ENCODE assay signal across 20 mouse cellular contexts in the genomic region with DNA sequence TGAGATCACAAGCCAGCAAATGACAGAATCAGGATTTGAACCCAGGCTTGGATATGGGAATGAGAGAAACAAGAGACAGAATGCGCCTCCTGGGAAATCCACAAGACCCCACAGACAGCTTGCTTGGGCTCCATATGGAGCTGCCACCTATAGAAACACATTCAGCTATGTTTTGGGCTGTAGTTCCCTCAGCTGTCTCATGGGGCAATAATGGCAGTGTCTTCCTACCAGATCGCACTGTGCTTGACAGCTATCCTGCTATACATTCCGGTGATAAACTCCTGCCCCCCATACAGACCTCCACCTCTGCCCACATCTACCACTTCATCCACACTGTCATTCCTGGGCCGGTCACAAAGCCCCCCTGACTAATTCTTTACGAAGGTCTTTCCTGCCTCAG. TPM values are rescaled to one million over a fixed set of nuclear protein-coding genes. Genes with fewer than 3 reads are reported as not detected.
DNase-seq lines count a peak whose midpoint lies in the region; ATAC-seq and TF ChIP-seq lines count a peak whose summit lies in the region.
"Had no signal": no experiment of that assay in that cellular context is flagged by ENCODE, and none has a peak within 500 bp of the region (broad histone marks: within the 10 kb centered on the region; RNA-seq: fewer than 3 reads in every experiment).

No protein-coding gene starts in this region.

- no peak overlapping the region for H3K27ac ChIP-seq in cerebellum, adult 2 months (ENCODE audit: insufficient read depth, low read length)
- peak overlapping the region; percentile 64 for H3K27ac ChIP-seq in kidney, embryonic 16.5 days (ENCODE audit: low read length)
- H3K27ac ChIP-seq in kidney, embryonic 14.5 days (ENCODE audit: low read depth, low read length), result no peak overlapping the region
- no peak overlapping the region for H3K27ac ChIP-seq in midbrain, embryonic 14.5 days (replicated peaks; ENCODE audit: low read depth, low read length)
- no peak overlapping the region for H3K27ac ChIP-seq in midbrain, embryonic 15.5 days
- H3K27ac ChIP-seq in stomach, embryonic 16.5 days (ENCODE audit: low read length), result 0 out of 2 replicates have a peak overlapping the region, but pooled peaks have one; percentile 51
- H3K27ac ChIP-seq: forebrain, embryonic 15.5 days; heart, embryonic 15.5 days; liver, embryonic 15.5 days had no signal

- 0 out of 2 replicates have a peak, but pooled peaks have one; percentile 6 for TF ChIP-seq CTCF in cerebellum, adult 2 months (IDR thresholded peaks at IDR 0.05; ENCODE audit: borderline replicate concordance, insufficient read depth, low read depth, low read length)

- H3K4me3 ChIP-seq in cerebellum, adult 2 months (replicated peaks; ENCODE audit: insufficient read depth, low read depth, low read length), result no peak overlapping the region
- H3K4me3 ChIP-seq in kidney, embryonic 16.5 days (ENCODE audit: low read length), result no peak overlapping the region
- no peak overlapping the region for H3K4me3 ChIP-seq in kidney, embryonic 14.5 days (ENCODE audit: low read length)
- H3K4me3 ChIP-seq in midbrain, embryonic 14.5 days (replicated peaks; ENCODE audit: low read depth, low read length), result no peak overlapping the region
- no peak overlapping the region for H3K4me3 ChIP-seq in midbrain, embryonic 15.5 days
- H3K4me3 ChIP-seq in stomach, embryonic 16.5 days (replicated peaks; ENCODE audit: low read length), result no peak overlapping the region
- H3K4me3 ChIP-seq: erythroblast, embryonic 14.5 days; forebrain, embryonic 15.5 days; heart, embryonic 15.5 days; liver, embryonic 15.5 days; myocyte had no signal

- no peak for TF ChIP-seq POLR2A in cerebellum, adult 2 months (IDR thresholded peaks at IDR 0.05; ENCODE audit: borderline replicate concordance, insufficient read depth, low read length)

- H3K9me3 ChIP-seq in kidney, embryonic 16.5 days (ENCODE audit: low read length), result no peaks in the 10 kb centered on the region
- H3K9me3 ChIP-seq in kidney, embryonic 14.5 days (ENCODE audit: control insufficient read depth, low read length), result no peaks in the 10 kb centered on the region
- no peaks in the 10 kb centered on the region for H3K9me3 ChIP-seq in midbrain, embryonic 14.5 days (ENCODE audit: control insufficient read depth, low read length)
- H3K9me3 ChIP-seq in midbrain, embryonic 15.5 days, result no peaks in the 10 kb centered on the region
- H3K9me3 ChIP-seq in stomach, embryonic 16.5 days (replicated peaks; ENCODE audit: control insufficient read depth, low read length), result no peaks in the 10 kb centered on the region
- H3K9me3 ChIP-seq: forebrain, embryonic 15.5 days; heart, embryonic 15.5 days; liver, embryonic 15.5 days; midbrain, embryonic 10.5 days had no signal

- peaks cover 33% of the 10 kb centered on the region for H3K4me1 ChIP-seq in cerebellum, adult 2 months (ENCODE audit: control insufficient read depth, insufficient read depth, low read length)
- peaks cover 78% of the 10 kb centered on the region for H3K4me1 ChIP-seq in kidney, embryonic 16.5 days (ENCODE audit: insufficient read depth, low read length)
- peaks cover 48% of the 10 kb centered on the region for H3K4me1 ChIP-seq in kidney, embryonic 14.5 days (ENCODE audit: control insufficient read depth, insufficient read depth, low read length)
- peaks cover 45% of the 10 kb centered on the region for H3K4me1 ChIP-seq in midbrain, embryonic 14.5 days (ENCODE audit: control insufficient read depth, insufficient read depth, low read length)
- H3K4me1 ChIP-seq in midbrain, embryonic 15.5 days, result peaks cover 58% of the 10 kb centered on the region
- peaks cover 71% of the 10 kb centered on the region for H3K4me1 ChIP-seq in stomach, embryonic 16.5 days (ENCODE audit: control insufficient read depth, insufficient read depth, low read length)

- peaks cover 6% of the 10 kb centered on the region for H3K36me3 ChIP-seq in kidney, embryonic 16.5 days (ENCODE audit: insufficient read depth, low read length)
- H3K36me3 ChIP-seq in kidney, embryonic 14.5 days (ENCODE audit: control insufficient read depth, insufficient read depth, low read length), result peaks cover 1% of the 10 kb centered on the region; the same call in 1 of the 2 replicates
- no peaks in the 10 kb centered on the region for H3K36me3 ChIP-seq in midbrain, embryonic 14.5 days (ENCODE audit: control insufficient read depth, insufficient read depth, low read length)
- H3K36me3 ChIP-seq in midbrain, embryonic 15.5 days (replicated peaks), result no peaks in the 10 kb centered on the region
- H3K36me3 ChIP-seq in stomach, embryonic 16.5 days (ENCODE audit: control insufficient read depth, insufficient read depth, low read length), result peaks cover 2% of the 10 kb centered on the region; the same call in 1 of the 2 replicates
- H3K36me3 ChIP-seq: forebrain, embryonic 15.5 days; heart, embryonic 15.5 days had no signal

- no peak overlapping the region for H3K4me2 ChIP-seq in kidney, embryonic 16.5 days (replicated peaks; ENCODE audit: low read depth, low read length)
- no peak overlapping the region for H3K4me2 ChIP-seq in kidney, embryonic 14.5 days (replicated peaks; ENCODE audit: low read depth, low read length)
- no peak overlapping the region for H3K4me2 ChIP-seq in midbrain, embryonic 14.5 days (ENCODE audit: low read length)
- no peak overlapping the region for H3K4me2 ChIP-seq in midbrain, embryonic 15.5 days
- H3K4me2 ChIP-seq in stomach, embryonic 16.5 days (ENCODE audit: low read depth, low read length), result no peak overlapping the region
- H3K4me2 ChIP-seq: forebrain, embryonic 15.5 days; heart, embryonic 15.5 days had no signal

- ATAC-seq in kidney, embryonic 16.5 days (ENCODE audit: low FRiP score, low TSS enrichment), result no peak
- no peak for ATAC-seq in kidney, embryonic 14.5 days (ENCODE audit: low FRiP score, low TSS enrichment)
- no peak for ATAC-seq in midbrain, embryonic 14.5 days (ENCODE audit: low FRiP score, low TSS enrichment)
- ATAC-seq in midbrain, embryonic 15.5 days (replicated peaks), result no peak
- ATAC-seq in stomach, embryonic 16.5 days (ENCODE audit: insufficient read depth, low FRiP score), result no peak
- ATAC-seq: CD4-positive, CD25-positive, alpha-beta regulatory T cell, adult 4 months; forebrain, embryonic 15.5 days had no signal

- no peak for DNase-seq in cerebellum, adult 2 months
- no peak for DNase-seq in cerebellum, postnatal 14 days
- DNase-seq in midbrain, embryonic 14.5 days, result peak; percentile 2
- no peak for DNase-seq in urinary bladder, postnatal 36 days (ENCODE audit: low spot score in 2 of 2)
- DNase-seq: adrenal gland, postnatal 10 days; cerebellum, adult 18-20 months; heart, adult 18-20 months; lung, postnatal 4 days; retina, postnatal 1 day had no signal

- H3K27me3 ChIP-seq in cerebellum, adult 2 months (ENCODE audit: control insufficient read depth, insufficient read depth, low read length), result no peaks in the 10 kb centered on the region
- H3K27me3 ChIP-seq in kidney, embryonic 16.5 days (ENCODE audit: insufficient read depth, low read length), result no peaks in the 10 kb centered on the region
- H3K27me3 ChIP-seq in kidney, embryonic 14.5 days (ENCODE audit: control insufficient read depth, insufficient read depth, low read length), result peaks cover 8% of the 10 kb centered on the region; the same call in 1 of the 2 replicates
- H3K27me3 ChIP-seq in midbrain, embryonic 14.5 days (ENCODE audit: control insufficient read depth, insufficient read depth, low read length), result no peaks in the 10 kb centered on the region
- H3K27me3 ChIP-seq in midbrain, embryonic 15.5 days (replicated peaks), result no peaks in the 10 kb centered on the region
- no peaks in the 10 kb centered on the region for H3K27me3 ChIP-seq in stomach, embryonic 16.5 days (ENCODE audit: control insufficient read depth, insufficient read depth, low read length)
- H3K27me3 ChIP-seq: forebrain, embryonic 15.5 days had no signal

- H3K9ac ChIP-seq in kidney, embryonic 16.5 days (replicated peaks; ENCODE audit: low read length), result no peak overlapping the region
- no peak overlapping the region for H3K9ac ChIP-seq in kidney, embryonic 14.5 days (ENCODE audit: low read depth, low read length)
- H3K9ac ChIP-seq in midbrain, embryonic 14.5 days (replicated peaks; ENCODE audit: low read length), result no peak overlapping the region
- no peak overlapping the region for H3K9ac ChIP-seq in midbrain, embryonic 15.5 days
- no peak overlapping the region for H3K9ac ChIP-seq in stomach, embryonic 16.5 days (ENCODE audit: low read length)
- H3K9ac ChIP-seq: forebrain, embryonic 15.5 days; heart, embryonic 15.5 days; liver, embryonic 15.5 days had no signal

- 94% methylated on average over 5 of the region's 5 CpGs for WGBS in cerebellum, adult 2 months
- 86% methylated on average over 5 of the region's 5 CpGs for WGBS in kidney, embryonic 16.5 days
- 91% methylated on average over 5 of the region's 5 CpGs for WGBS in kidney, embryonic 14.5 days
- WGBS in midbrain, embryonic 14.5 days, result 87% methylated on average over 5 of the region's 5 CpGs
- 92% methylated on average over 5 of the region's 5 CpGs for WGBS in midbrain, embryonic 15.5 days
- 88% methylated on average over 5 of the region's 5 CpGs for WGBS in stomach, embryonic 16.5 days

RNA-seq across cellular contexts. Expression of gene Fam110a, which starts 4.7 kb away (rescaled TPM):
- 8.3 and 8.9 TPM in 2 replicates for polyA plus RNA-seq in cerebellum, adult 2 months (2012; rRNA removed)
- 32.1 and 34.9 TPM in 2 replicates for polyA plus RNA-seq in kidney, embryonic 16.5 days (2015; fragmentation: Nextera tagmentation; extraction: Ambion mirVana)
- 19.7 and 29.9 TPM in 2 replicates for polyA plus RNA-seq in kidney, embryonic 14.5 days (2014; fragmentation: Nextera tagmentation; extraction: Ambion mirVana)
- polyA plus RNA-seq in midbrain, embryonic 14.5 days (2014; fragmentation: Nextera tagmentation; extraction: Ambion mirVana), result 55.8 and 67.5 TPM in 2 replicates
- polyA plus RNA-seq in midbrain, embryonic 15.5 days (2015; fragmentation: Nextera tagmentation; extraction: Ambion mirVana), result 61.2 and 62.8 TPM in 2 replicates
- polyA plus RNA-seq in stomach, embryonic 16.5 days (2015; fragmentation: Nextera tagmentation; extraction: Ambion mirVana), result 31.2 and 32.7 TPM in 2 replicates

RNA-seq across cellular contexts. Expression of gene Slc52a3, which starts 21.0 kb away (rescaled TPM):
- 2.1 and 2.6 TPM in 2 replicates for polyA plus RNA-seq in cerebellum, adult 2 months (2012; rRNA removed)
- 25.2 and 28.2 TPM in 2 replicates for polyA plus RNA-seq in kidney, embryonic 16.5 days (2015; fragmentation: Nextera tagmentation; extraction: Ambion mirVana)
- polyA plus RNA-seq in kidney, embryonic 14.5 days (2014; fragmentation: Nextera tagmentation; extraction: Ambion mirVana), result 3.4 and 6.8 TPM in 2 replicates
- 0.42 and 0.74 TPM in 2 replicates for polyA plus RNA-seq in midbrain, embryonic 14.5 days (2014; fragmentation: Nextera tagmentation; extraction: Ambion mirVana)
- polyA plus RNA-seq in midbrain, embryonic 15.5 days (2015; fragmentation: Nextera tagmentation; extraction: Ambion mirVana), result 1.3 and 2.2 TPM in 2 replicates
- 13.9 and 21.8 TPM in 2 replicates for polyA plus RNA-seq in stomach, embryonic 16.5 days (2015; fragmentation: Nextera tagmentation; extraction: Ambion mirVana)

Comparison
In these comparisons a context has a peak if more than half of its experiments do, and no peak if none do; other contexts are left out.
1. H3K27ac ChIP-seq: peak in kidney, embryonic 16.5 days (single experiment) and stomach, embryonic 16.5 days (single experiment); none in cerebellum, adult 2 months (single experiment), kidney, embryonic 14.5 days (single experiment), midbrain, embryonic 14.5 days (single experiment) and midbrain, embryonic 15.5 days (single experiment).